Mouse (Mus musculus): ENCODE measurements around the gene Hist2h2aa2. TPM values are rescaled to one million over a fixed set of nuclear protein-coding genes. Genes with fewer than 3 reads are reported as not detected.
A peak's percentile ranks its signal among the peaks of the same experiment; 100 is the strongest.

Hist2h2aa2 gene
- polyA plus RNA-seq, 1 experiment from 2014 or later, result 54.1 TPM

- 6% methylated on average over 27 of the region's 27 CpGs for WGBS
- Histone ChIP-seq H3K36me3 (ENCODE audit: control insufficient read depth, insufficient read depth, low read length) (no peaks in the 10 kb centered on the region), H3K9me3 (ENCODE audit: control insufficient read depth, low read depth, low read length) (no peaks in the 10 kb centered on the region), H3K9ac (replicated peaks; ENCODE audit: low read depth, low read length) (peak overlapping the region; percentile 79), H3K4me1 (ENCODE audit: control insufficient read depth, insufficient read depth, low read length) (peaks cover 16% of the 10 kb centered on the region), H3K27ac (ENCODE audit: low read length) (peak overlapping the region; percentile 98), H3K27me3 (ENCODE audit: control insufficient read depth, insufficient read depth, low read length) (no peaks in the 10 kb centered on the region), H3K4me2 (replicated peaks; ENCODE audit: low read depth, low read length) (peak overlapping the region; percentile 79), H3K4me3 (ENCODE audit: low read depth, low read length) (peak overlapping the region; percentile 58)
- ATAC-seq (ENCODE audit: insufficient number of reproducible peaks, insufficient read depth, low FRiP score, low read depth), result no peak
Observed at GRCm38 (mm10) chr3:96263558-96264403, 23.7 kb upstream of the Hist2h2aa2 start.

GRCm38 (mm10) chr3:96262979-96263550 lies 23.0 kb upstream of the Hist2h2aa2 start, which contains the start of gene Hist2h4:
Gene Hist2h4, minus strand, starts transcription at chr3:96263311.
- peak within 1 kb of the TSS; percentile 79 for H3K4me2 ChIP-seq (replicated peaks; ENCODE audit: low read depth, low read length)
- peak within 1 kb of the TSS; percentile 98 for H3K27ac ChIP-seq (ENCODE audit: low read length)
- peak within 1 kb of the TSS; percentile 58 for H3K4me3 ChIP-seq (ENCODE audit: low read depth, low read length)
- H3K27me3 ChIP-seq (ENCODE audit: control insufficient read depth, insufficient read depth, low read length), result no peaks in the 10 kb centered on the region
- peak; percentile 87 for ATAC-seq (ENCODE audit: insufficient number of reproducible peaks, insufficient read depth, low FRiP score, low read depth)
- no peaks in the 10 kb centered on the region for H3K9me3 ChIP-seq (ENCODE audit: control insufficient read depth, low read depth, low read length)
- H3K4me1 ChIP-seq (ENCODE audit: control insufficient read depth, insufficient read depth, low read length), result peaks cover 16% of the 10 kb centered on the region
- no peaks in the 10 kb centered on the region for H3K36me3 ChIP-seq (ENCODE audit: control insufficient read depth, insufficient read depth, low read length)
- WGBS, result under 1% methylated on average over 40 of the region's 40 CpGs
- peak within 1 kb of the TSS; percentile 79 for H3K9ac ChIP-seq (replicated peaks; ENCODE audit: low read depth, low read length)

GRCm38 (mm10) chr3:96262216-96262875 lies 22.3 kb upstream of the Hist2h2aa2 start:
- Histone ChIP-seq H3K4me2 (replicated peaks; ENCODE audit: low read depth, low read length) (peak overlapping the region; percentile 79), H3K4me3 (ENCODE audit: low read depth, low read length) (peak overlapping the region; percentile 58), H3K9me3 (ENCODE audit: control insufficient read depth, low read depth, low read length) (no peaks in the 10 kb centered on the region), H3K4me1 (ENCODE audit: control insufficient read depth, insufficient read depth, low read length) (peaks cover 13% of the 10 kb centered on the region), H3K27me3 (ENCODE audit: control insufficient read depth, insufficient read depth, low read length) (no peaks in the 10 kb centered on the region), H3K36me3 (ENCODE audit: control insufficient read depth, insufficient read depth, low read length) (no peaks in the 10 kb centered on the region), H3K27ac (ENCODE audit: low read length) (peak overlapping the region; percentile 98), H3K9ac (replicated peaks; ENCODE audit: low read depth, low read length) (peak overlapping the region; percentile 79)
- under 1% methylated on average over 19 of the region's 19 CpGs for WGBS
- peak; percentile 88 for ATAC-seq (ENCODE audit: insufficient number of reproducible peaks, insufficient read depth, low FRiP score, low read depth)

- Histone ChIP-seq H3K4me1 (ENCODE audit: control insufficient read depth, insufficient read depth, low read length) (peaks cover 13% of the 10 kb centered on the region), H3K9ac (replicated peaks; ENCODE audit: low read depth, low read length) (peak overlapping the region; percentile 79; the same call in 1 of the 2 replicates), H3K27ac (ENCODE audit: low read length) (peak overlapping the region; percentile 98), H3K4me2 (replicated peaks; ENCODE audit: low read depth, low read length) (peak overlapping the region; percentile 79), H3K36me3 (ENCODE audit: control insufficient read depth, insufficient read depth, low read length) (no peaks in the 10 kb centered on the region), H3K4me3 (ENCODE audit: low read depth, low read length) (peak overlapping the region; percentile 58), H3K27me3 (ENCODE audit: control insufficient read depth, insufficient read depth, low read length) (no peaks in the 10 kb centered on the region), H3K9me3 (ENCODE audit: control insufficient read depth, low read depth, low read length) (no peaks in the 10 kb centered on the region)
- 51% methylated on average over 3 of the region's 3 CpGs for WGBS
- no peak for ATAC-seq (ENCODE audit: insufficient number of reproducible peaks, insufficient read depth, low FRiP score, low read depth)
Observed at GRCm38 (mm10) chr3:96261623-96262022, 21.5 kb upstream of the Hist2h2aa2 start.

GRCm38 (mm10) chr3:96260220-96260619 lies 20.1 kb upstream of the Hist2h2aa2 start:
- peaks cover 21% of the 10 kb centered on the region for H3K4me1 ChIP-seq (ENCODE audit: control insufficient read depth, insufficient read depth, low read length)
- 94% methylated on average over 5 of the region's 5 CpGs for WGBS
- no peak for ATAC-seq (ENCODE audit: insufficient number of reproducible peaks, insufficient read depth, low FRiP score, low read depth)
- H3K9me3 ChIP-seq (ENCODE audit: control insufficient read depth, low read depth, low read length), result no peaks in the 10 kb centered on the region
- no peak overlapping the region for H3K4me3 ChIP-seq (ENCODE audit: low read depth, low read length)
- H3K27me3 ChIP-seq (ENCODE audit: control insufficient read depth, insufficient read depth, low read length), result no peaks in the 10 kb centered on the region
- H3K4me2 ChIP-seq (replicated peaks; ENCODE audit: low read depth, low read length), result no peak overlapping the region
- H3K9ac ChIP-seq (replicated peaks; ENCODE audit: low read depth, low read length), result no peak overlapping the region
- H3K27ac ChIP-seq (ENCODE audit: low read length), result no peak overlapping the region
- no peaks in the 10 kb centered on the region for H3K36me3 ChIP-seq (ENCODE audit: control insufficient read depth, insufficient read depth, low read length)

GRCm38 (mm10) chr3:96257190-96257589 lies 17.1 kb upstream of the Hist2h2aa2 start:
- ATAC-seq (ENCODE audit: insufficient number of reproducible peaks, insufficient read depth, low FRiP score, low read depth), result no peak
- H3K9me3 ChIP-seq (ENCODE audit: control insufficient read depth, low read depth, low read length), result no peaks in the 10 kb centered on the region
- H3K27me3 ChIP-seq (ENCODE audit: control insufficient read depth, insufficient read depth, low read length), result no peaks in the 10 kb centered on the region
- no peak overlapping the region for H3K9ac ChIP-seq (replicated peaks; ENCODE audit: low read depth, low read length)
- H3K4me3 ChIP-seq (ENCODE audit: low read depth, low read length), result no peak overlapping the region
- no peak overlapping the region for H3K4me2 ChIP-seq (replicated peaks; ENCODE audit: low read depth, low read length)
- 68% methylated on average over 3 of the region's 3 CpGs for WGBS
- H3K27ac ChIP-seq (ENCODE audit: low read length), result no peak overlapping the region
- peaks cover 13% of the 10 kb centered on the region; the same call in 1 of the 2 replicates for H3K4me1 ChIP-seq (ENCODE audit: control insufficient read depth, insufficient read depth, low read length)
- no peaks in the 10 kb centered on the region for H3K36me3 ChIP-seq (ENCODE audit: control insufficient read depth, insufficient read depth, low read length)

- H3K9ac ChIP-seq (replicated peaks; ENCODE audit: low read depth, low read length), result no peak overlapping the region
- no peaks in the 10 kb centered on the region for H3K36me3 ChIP-seq (ENCODE audit: control insufficient read depth, insufficient read depth, low read length)
- H3K9me3 ChIP-seq (ENCODE audit: control insufficient read depth, low read depth, low read length), result no peaks in the 10 kb centered on the region
- H3K4me3 ChIP-seq (ENCODE audit: low read depth, low read length), result no peak overlapping the region
- H3K4me1 ChIP-seq (ENCODE audit: control insufficient read depth, insufficient read depth, low read length), result 0 out of 2 replicates have a peak, but pooled peaks cover 8% of the 10 kb centered on the region
- 54% methylated on average over 5 of the region's 5 CpGs for WGBS
- H3K27me3 ChIP-seq (ENCODE audit: control insufficient read depth, insufficient read depth, low read length), result no peaks in the 10 kb centered on the region
- no peak for ATAC-seq (ENCODE audit: insufficient number of reproducible peaks, insufficient read depth, low FRiP score, low read depth)
- no peak overlapping the region for H3K4me2 ChIP-seq (replicated peaks; ENCODE audit: low read depth, low read length)
- H3K27ac ChIP-seq (ENCODE audit: low read length), result 0 out of 2 replicates have a peak overlapping the region, but pooled peaks have one; percentile 6
Observed at GRCm38 (mm10) chr3:96255926-96256593, 16.0 kb upstream of the Hist2h2aa2 start.
